Mouse (Mus musculus): ENCODE measurements around the gene Wdr73.

DNA sequence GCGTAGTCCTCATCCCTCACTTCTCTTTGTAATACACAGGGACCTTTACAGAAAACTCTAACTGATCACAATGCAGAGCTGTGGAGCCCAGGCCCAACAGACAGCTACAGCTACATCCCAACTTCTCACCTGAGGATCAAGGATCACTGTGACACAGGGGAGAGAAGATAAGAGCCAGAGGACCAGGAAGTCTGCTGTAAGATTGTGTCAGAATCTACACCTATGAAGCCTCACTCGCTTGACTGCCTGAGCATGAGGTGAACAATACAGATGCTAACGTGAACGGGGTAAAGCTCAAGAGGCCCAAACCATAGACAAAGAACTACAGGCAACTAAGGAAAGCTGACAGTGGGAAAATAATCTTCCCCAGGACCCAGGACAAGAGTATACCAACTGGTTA lies 38.7 kb upstream of the Wdr73 start:
- no peak for TF ChIP-seq FLI1 (IDR thresholded peaks at IDR 0.05; ENCODE audit: low read length)
- no peak for TF ChIP-seq GATA1 (IDR thresholded peaks at IDR 0.05; ENCODE audit: borderline replicate concordance, low read length)
